ENCODE assay signal across 18 mouse cellular contexts in the genomic region with DNA sequence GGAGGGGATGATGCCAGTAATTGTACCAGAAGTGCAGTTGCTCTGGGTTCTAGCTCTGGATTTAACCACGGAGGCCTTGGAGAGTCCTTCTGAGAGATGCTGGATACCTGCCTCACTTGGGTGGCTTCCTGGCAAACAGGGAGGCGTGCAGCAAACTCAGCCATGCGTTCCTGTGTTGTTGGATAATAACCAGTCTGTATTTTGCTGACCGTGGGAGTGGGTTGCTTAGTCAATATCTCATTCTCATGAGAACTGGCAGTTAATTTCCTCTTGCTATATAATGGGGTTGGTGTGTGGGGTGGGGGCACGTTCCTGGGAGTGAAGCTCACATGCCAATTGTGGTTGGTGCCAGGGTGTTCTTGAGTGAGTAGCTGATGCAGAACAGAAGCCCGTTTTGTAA.
DNase-seq lines count a peak whose midpoint lies in the region; ATAC-seq lines count a peak whose summit lies in the region.
"Had no signal": no experiment of that assay in that cellular context is flagged by ENCODE, and none has a peak within 500 bp of the region (broad histone marks: within the 10 kb centered on the region; RNA-seq: fewer than 3 reads in every experiment).

No protein-coding gene starts in this region.

- H3K9me3 ChIP-seq in forebrain, embryonic 14.5 days (replicated peaks; ENCODE audit: control insufficient read depth, low read length) = no peaks in the 10 kb centered on the region; the same call in 1 of the 2 replicates
- no peaks in the 10 kb centered on the region for H3K9me3 ChIP-seq in forebrain, embryonic 12.5 days
- H3K9me3 ChIP-seq in kidney, embryonic 14.5 days (ENCODE audit: control insufficient read depth, low read length) = 0 out of 2 replicates have a peak, but pooled peaks cover 3% of the 10 kb centered on the region
- H3K9me3 ChIP-seq: G1E; heart, embryonic 12.5 days; liver, embryonic 15.5 days had no signal

- H3K36me3 ChIP-seq in forebrain, embryonic 14.5 days (ENCODE audit: control insufficient read depth, insufficient read depth, low read length) = no peaks in the 10 kb centered on the region
- no peaks in the 10 kb centered on the region for H3K36me3 ChIP-seq in forebrain, embryonic 12.5 days (replicated peaks)
- H3K36me3 ChIP-seq in kidney, embryonic 14.5 days (ENCODE audit: control insufficient read depth, insufficient read depth, low read length) = no peaks in the 10 kb centered on the region
- H3K36me3 ChIP-seq: G1E; heart, embryonic 12.5 days; hindbrain, embryonic 13.5 days; liver, embryonic 15.5 days had no signal

- no peak for DNase-seq in forebrain, embryonic 14.5 days (ENCODE audit: low spot score)
- DNase-seq in right cerebral cortex, adult 18-20 months = peak; percentile 4
- no peak for DNase-seq in right cerebral cortex, postnatal 36 days (ENCODE audit: low spot score in 2 of 2)
- peak; percentile 26 to 61 for DNase-seq in kidney, postnatal 4 days
- no peak for DNase-seq in thymus, postnatal 10 days (ENCODE audit: low spot score in 2 of 2)
- DNase-seq: adrenal gland, postnatal 14 days; gastrocnemius, adult 2 months; heart, postnatal 14 days; spleen, adult 18-20 months; thymus, adult 2 months had no signal

- no peak overlapping the region for H3K4me2 ChIP-seq in forebrain, embryonic 14.5 days (ENCODE audit: low read length)
- no peak overlapping the region for H3K4me2 ChIP-seq in forebrain, embryonic 12.5 days
- no peak overlapping the region for H3K4me2 ChIP-seq in kidney, embryonic 14.5 days (replicated peaks; ENCODE audit: low read depth, low read length)
- H3K4me2 ChIP-seq: heart, embryonic 12.5 days; hindbrain, embryonic 13.5 days; liver, embryonic 15.5 days had no signal

- no peaks in the 10 kb centered on the region for H3K27me3 ChIP-seq in forebrain, embryonic 14.5 days (replicated peaks; ENCODE audit: control insufficient read depth, insufficient read depth, low read length)
- no peaks in the 10 kb centered on the region for H3K27me3 ChIP-seq in forebrain, embryonic 12.5 days
- H3K27me3 ChIP-seq in kidney, embryonic 14.5 days (ENCODE audit: control insufficient read depth, insufficient read depth, low read length) = no peaks in the 10 kb centered on the region
- H3K27me3 ChIP-seq: heart, embryonic 12.5 days; hindbrain, embryonic 13.5 days; liver, embryonic 15.5 days had no signal

- H3K4me1 ChIP-seq in forebrain, embryonic 14.5 days (ENCODE audit: control insufficient read depth, insufficient read depth, low read length) = no peaks in the 10 kb centered on the region
- 0 out of 2 replicates have a peak, but pooled peaks cover 3% of the 10 kb centered on the region for H3K4me1 ChIP-seq in forebrain, embryonic 12.5 days
- H3K4me1 ChIP-seq in kidney, embryonic 14.5 days (ENCODE audit: control insufficient read depth, insufficient read depth, low read length) = peaks cover 17% of the 10 kb centered on the region
- H3K4me1 ChIP-seq: liver, embryonic 15.5 days had no signal

- 68% methylated on average over 6 of the region's 6 CpGs for WGBS in forebrain, embryonic 14.5 days
- WGBS in forebrain, embryonic 12.5 days = 79% methylated on average over 6 of the region's 6 CpGs
- WGBS in kidney, embryonic 14.5 days = 32% methylated on average over 6 of the region's 6 CpGs

- ATAC-seq in forebrain, embryonic 14.5 days = peak; percentile 20; the same call in 1 of the 2 replicates
- ATAC-seq in forebrain, embryonic 12.5 days (ENCODE audit: low FRiP score) = no peak
- peak; percentile 78 for ATAC-seq in kidney, embryonic 14.5 days (ENCODE audit: low FRiP score, low TSS enrichment)
- ATAC-seq in inflammation-experienced regulatory T-cells, adult 6 months = no peak
- ATAC-seq: CD4-positive, CD25-positive, alpha-beta regulatory T cell, adult 4 months had no signal

- no peak overlapping the region for H3K27ac ChIP-seq in forebrain, embryonic 14.5 days (ENCODE audit: low read depth, low read length)
- H3K27ac ChIP-seq in forebrain, embryonic 12.5 days = no peak overlapping the region
- H3K27ac ChIP-seq in kidney, embryonic 14.5 days (ENCODE audit: low read depth, low read length) = peak overlapping the region; percentile 51; the same call in 1 of the 2 replicates
- H3K27ac ChIP-seq: gastrocnemius, adult 2 months; hindbrain, embryonic 13.5 days; liver, embryonic 15.5 days had no signal

- H3K9ac ChIP-seq in forebrain, embryonic 14.5 days (ENCODE audit: low read length) = no peak overlapping the region
- H3K9ac ChIP-seq in forebrain, embryonic 12.5 days = no peak overlapping the region
- H3K9ac ChIP-seq in kidney, embryonic 14.5 days (ENCODE audit: low read depth, low read length) = no peak overlapping the region
- H3K9ac ChIP-seq: heart, embryonic 12.5 days; hindbrain, embryonic 13.5 days; liver, embryonic 15.5 days had no signal

- H3K4me3 ChIP-seq in forebrain, embryonic 14.5 days (ENCODE audit: low read depth, low read length) = no peak overlapping the region
- no peak overlapping the region for H3K4me3 ChIP-seq in forebrain, embryonic 12.5 days (replicated peaks)
- no peak overlapping the region for H3K4me3 ChIP-seq in kidney, embryonic 14.5 days (ENCODE audit: low read length)
- H3K4me3 ChIP-seq: gastrocnemius, adult 2 months; heart, embryonic 12.5 days; hindbrain, embryonic 13.5 days; liver, embryonic 15.5 days had no signal

Comparison
In these comparisons a context has a peak if more than half of its experiments do, and no peak if none do; other contexts are left out.
1. ATAC-seq: peak in forebrain, embryonic 14.5 days (single experiment) and kidney, embryonic 14.5 days (single experiment); none in forebrain, embryonic 12.5 days (single experiment) and inflammation-experienced regulatory T-cells, adult 6 months (single experiment).
2. DNase-seq: peak in right cerebral cortex, adult 18-20 months (single experiment) and kidney, postnatal 4 days (2 of 2); none in forebrain, embryonic 14.5 days (single experiment), right cerebral cortex, postnatal 36 days (0 of 2) and thymus, postnatal 10 days (0 of 2).